Mouse (Mus musculus): Measurements from ENCODE around the gene Lgals2. TPM values are rescaled to one million over a fixed set of nuclear protein-coding genes. Genes with fewer than 3 reads are reported as not detected.

The Lgals2 gene
- polyA plus RNA-seq, 1 experiment, result 4.8 TPM

GRCm38 (mm10) chr15:78809739-78810138 lies 45.6 kb downstream of the Lgals2 start:
- Histone ChIP-seq H3K4me3 (ENCODE audit: control insufficient read depth, insufficient read depth, low read length) (no peak overlapping the region), H3K27me3 (ENCODE audit: control insufficient read depth, insufficient read depth, low read length) (no peaks in the 10 kb centered on the region), H3K27ac (ENCODE audit: control insufficient read depth, insufficient read depth, low read length) (no peak overlapping the region), H3K4me1 (replicated peaks; ENCODE audit: control insufficient read depth, insufficient read depth, low read length) (peaks cover 21% of the 10 kb centered on the region), H3K36me3 (ENCODE audit: control insufficient read depth, insufficient read depth, low read length) (no peaks in the 10 kb centered on the region)
- no peak for DNase-seq
- WGBS, result 25% methylated on average over 9 of the region's 9 CpGs
- no peak for TF ChIP-seq POLR2A (IDR thresholded peaks at IDR 0.05; ENCODE audit: control insufficient read depth, extremely low read depth, insufficient read depth, low read length, poor library complexity)
- TF ChIP-seq CTCF (IDR thresholded peaks at IDR 0.05; ENCODE audit: borderline replicate concordance, control insufficient read depth, extremely low read depth, insufficient read depth, low read length, poor library complexity), result no peak

DNA sequence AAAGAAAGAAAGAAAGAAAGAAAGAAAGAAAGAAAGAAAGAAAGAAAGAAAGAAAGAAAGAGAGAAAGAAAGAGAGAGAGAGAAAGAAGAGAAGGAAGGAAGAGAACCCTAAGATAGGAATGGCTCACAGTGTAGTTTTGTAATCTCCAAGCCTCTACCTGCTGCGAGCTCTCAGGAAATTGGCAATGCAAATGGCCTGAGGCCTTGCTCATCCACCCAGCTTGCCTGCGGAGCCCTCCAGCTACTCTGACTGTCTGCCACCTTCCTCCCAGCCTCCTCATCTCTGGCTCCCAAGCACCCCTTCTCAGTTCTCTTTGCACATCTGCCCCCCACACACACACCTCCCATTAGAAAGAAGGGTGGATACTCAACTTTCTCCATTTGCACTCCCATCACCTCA lies 46.3 kb downstream of the Lgals2 start:
- no peak for DNase-seq
- Histone ChIP-seq H3K36me3 (ENCODE audit: control insufficient read depth, insufficient read depth, low read length) (no peaks in the 10 kb centered on the region), H3K27ac (ENCODE audit: control insufficient read depth, insufficient read depth, low read length) (no peak overlapping the region), H3K4me1 (replicated peaks; ENCODE audit: control insufficient read depth, insufficient read depth, low read length) (peaks cover 21% of the 10 kb centered on the region), H3K27me3 (ENCODE audit: control insufficient read depth, insufficient read depth, low read length) (no peaks in the 10 kb centered on the region), H3K4me3 (ENCODE audit: control insufficient read depth, insufficient read depth, low read length) (no peak overlapping the region)
- WGBS, result 95% methylated on average over 2 of the region's 2 CpGs
- no peak for TF ChIP-seq POLR2A (IDR thresholded peaks at IDR 0.05; ENCODE audit: control insufficient read depth, extremely low read depth, insufficient read depth, low read length, poor library complexity)
- no peak for TF ChIP-seq CTCF (IDR thresholded peaks at IDR 0.05; ENCODE audit: borderline replicate concordance, control insufficient read depth, extremely low read depth, insufficient read depth, low read length, poor library complexity)

DNA sequence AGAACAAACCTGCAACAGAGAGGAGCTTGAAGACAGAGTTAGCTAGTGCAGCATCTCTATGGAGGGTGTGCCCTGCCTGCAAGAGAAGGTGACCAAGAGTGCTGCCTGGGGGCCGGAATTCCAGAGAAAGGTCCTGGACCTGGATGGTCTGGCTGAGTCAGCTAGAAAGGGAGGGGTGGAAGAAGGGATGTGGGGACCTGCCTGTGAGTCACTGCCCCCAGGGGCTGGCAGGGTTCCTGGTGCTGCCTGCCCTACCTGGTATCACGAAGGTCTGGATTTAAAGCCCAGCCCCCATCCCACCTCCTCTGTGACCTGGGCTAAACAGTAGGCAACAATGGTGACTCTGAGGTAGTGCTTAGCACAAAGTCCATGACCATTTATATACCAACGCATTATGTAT lies 48.2 kb downstream of the Lgals2 start:
- 95% methylated on average over 3 of the region's 3 CpGs for WGBS
- no peak for TF ChIP-seq CTCF (IDR thresholded peaks at IDR 0.05; ENCODE audit: borderline replicate concordance, control insufficient read depth, extremely low read depth, insufficient read depth, low read length, poor library complexity)
- TF ChIP-seq POLR2A (IDR thresholded peaks at IDR 0.05; ENCODE audit: control insufficient read depth, extremely low read depth, insufficient read depth, low read length, poor library complexity), result no peak
- Histone ChIP-seq H3K27ac (ENCODE audit: control insufficient read depth, insufficient read depth, low read length) (no peak overlapping the region), H3K4me3 (ENCODE audit: control insufficient read depth, insufficient read depth, low read length) (no peak overlapping the region), H3K36me3 (ENCODE audit: control insufficient read depth, insufficient read depth, low read length) (no peaks in the 10 kb centered on the region), H3K4me1 (replicated peaks; ENCODE audit: control insufficient read depth, insufficient read depth, low read length) (peaks cover 30% of the 10 kb centered on the region), H3K27me3 (ENCODE audit: control insufficient read depth, insufficient read depth, low read length) (peaks cover 2% of the 10 kb centered on the region; the same call in 1 of the 2 replicates)
- no peak for DNase-seq

GRCm38 (mm10) chr15:78806614-78807013 lies 48.7 kb downstream of the Lgals2 start:
- no peak overlapping the region for H3K27ac ChIP-seq (ENCODE audit: control insufficient read depth, insufficient read depth, low read length)
- 53% methylated on average over 2 of the region's 2 CpGs for WGBS
- no peak for DNase-seq
- H3K4me1 ChIP-seq (replicated peaks; ENCODE audit: control insufficient read depth, insufficient read depth, low read length), result peaks cover 35% of the 10 kb centered on the region
- H3K36me3 ChIP-seq (ENCODE audit: control insufficient read depth, insufficient read depth, low read length), result no peaks in the 10 kb centered on the region
- H3K27me3 ChIP-seq (ENCODE audit: control insufficient read depth, insufficient read depth, low read length), result peaks cover 2% of the 10 kb centered on the region; the same call in 1 of the 2 replicates
- no peak for TF ChIP-seq POLR2A (IDR thresholded peaks at IDR 0.05; ENCODE audit: control insufficient read depth, extremely low read depth, insufficient read depth, low read length, poor library complexity)
- no peak for TF ChIP-seq CTCF (IDR thresholded peaks at IDR 0.05; ENCODE audit: borderline replicate concordance, control insufficient read depth, extremely low read depth, insufficient read depth, low read length, poor library complexity)
- no peak overlapping the region for H3K4me3 ChIP-seq (ENCODE audit: control insufficient read depth, insufficient read depth, low read length)

DNA sequence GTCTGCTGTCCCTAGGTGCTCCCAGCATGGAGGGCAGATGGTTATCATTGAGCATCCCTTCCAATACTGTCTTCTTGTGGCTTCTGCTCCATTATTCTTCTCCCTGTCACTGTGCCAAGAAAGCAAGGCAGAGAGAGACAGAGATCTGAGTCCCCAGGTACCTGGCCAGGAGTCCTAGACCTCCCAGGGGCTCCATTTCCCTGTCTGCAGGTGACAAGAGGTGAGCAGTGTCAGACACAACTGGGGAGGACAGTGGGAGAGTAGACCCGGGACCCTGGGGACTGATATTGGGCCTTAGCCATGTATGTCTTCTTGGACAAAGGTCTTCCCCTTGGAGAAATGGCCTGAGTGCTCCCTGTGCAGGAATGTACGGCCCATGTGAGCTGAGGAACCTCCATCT lies 50.0 kb downstream of the Lgals2 start:
- 87% methylated on average over 2 of the region's 2 CpGs for WGBS
- TF ChIP-seq CTCF (IDR thresholded peaks at IDR 0.05; ENCODE audit: borderline replicate concordance, control insufficient read depth, extremely low read depth, insufficient read depth, low read length, poor library complexity) (no peak), POLR2A (IDR thresholded peaks at IDR 0.05; ENCODE audit: control insufficient read depth, extremely low read depth, insufficient read depth, low read length, poor library complexity) (no peak)
- no peak overlapping the region for H3K4me3 ChIP-seq (ENCODE audit: control insufficient read depth, insufficient read depth, low read length)
- no peak overlapping the region for H3K27ac ChIP-seq (ENCODE audit: control insufficient read depth, insufficient read depth, low read length)
- H3K36me3 ChIP-seq (ENCODE audit: control insufficient read depth, insufficient read depth, low read length), result no peaks in the 10 kb centered on the region
- no peak for DNase-seq
- H3K4me1 ChIP-seq (replicated peaks; ENCODE audit: control insufficient read depth, insufficient read depth, low read length), result peaks cover 33% of the 10 kb centered on the region
- H3K27me3 ChIP-seq (ENCODE audit: control insufficient read depth, insufficient read depth, low read length), result peaks cover 2% of the 10 kb centered on the region; the same call in 1 of the 2 replicates

DNA sequence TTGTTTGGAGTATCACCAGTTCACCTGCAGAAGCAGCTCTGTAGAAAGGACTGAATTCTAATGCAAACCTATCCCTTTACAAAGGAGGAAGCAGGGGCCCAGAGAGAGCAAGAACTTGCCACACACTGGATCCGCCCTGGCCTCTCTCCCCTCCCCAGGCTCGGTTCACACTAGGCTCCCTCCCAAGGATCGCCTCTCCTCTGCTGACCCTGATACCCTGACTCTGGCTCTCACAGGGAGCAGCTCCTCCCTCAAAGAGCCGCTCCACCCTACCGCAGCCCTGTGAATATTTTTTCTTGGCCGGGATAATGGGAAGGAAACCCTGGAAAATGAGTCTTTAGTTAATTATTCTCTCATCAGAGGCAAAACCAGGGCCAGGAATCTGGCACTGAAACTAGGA lies 51.0 kb downstream of the Lgals2 start:
- TF ChIP-seq POLR2A (IDR thresholded peaks at IDR 0.05; ENCODE audit: control insufficient read depth, extremely low read depth, insufficient read depth, low read length, poor library complexity), result no peak
- no peak for TF ChIP-seq CTCF (IDR thresholded peaks at IDR 0.05; ENCODE audit: borderline replicate concordance, control insufficient read depth, extremely low read depth, insufficient read depth, low read length, poor library complexity)
- Histone ChIP-seq H3K4me3 (ENCODE audit: control insufficient read depth, insufficient read depth, low read length) (no peak overlapping the region), H3K27ac (ENCODE audit: control insufficient read depth, insufficient read depth, low read length) (no peak overlapping the region), H3K36me3 (ENCODE audit: control insufficient read depth, insufficient read depth, low read length) (no peaks in the 10 kb centered on the region), H3K27me3 (ENCODE audit: control insufficient read depth, insufficient read depth, low read length) (peaks cover 2% of the 10 kb centered on the region; the same call in 1 of the 2 replicates), H3K4me1 (replicated peaks; ENCODE audit: control insufficient read depth, insufficient read depth, low read length) (peaks cover 23% of the 10 kb centered on the region)
- no peak for DNase-seq
- WGBS, result 57% methylated on average over 6 of the region's 6 CpGs

DNA sequence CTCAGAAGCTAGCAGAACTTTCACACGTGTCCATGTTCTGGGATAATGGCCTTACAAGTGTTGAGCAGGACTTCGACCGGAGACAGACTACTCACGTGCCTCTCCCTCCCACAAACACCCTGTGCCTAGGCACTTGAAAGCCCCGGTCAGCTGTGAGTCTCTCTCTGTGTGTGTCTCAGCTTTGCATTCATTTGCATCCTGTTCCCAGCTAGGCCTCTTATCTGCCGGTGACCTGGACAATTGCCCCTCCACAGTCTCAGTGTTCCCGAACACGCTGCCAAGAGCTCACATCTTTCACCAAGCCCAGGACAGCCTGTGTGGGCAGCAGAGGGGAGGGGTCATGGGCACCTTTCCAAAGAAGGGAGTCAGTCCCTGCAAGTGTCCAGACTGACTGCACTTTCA lies 51.8 kb downstream of the Lgals2 start:
- Histone ChIP-seq H3K27me3 (ENCODE audit: control insufficient read depth, insufficient read depth, low read length) (peaks cover 2% of the 10 kb centered on the region; the same call in 1 of the 2 replicates), H3K27ac (ENCODE audit: control insufficient read depth, insufficient read depth, low read length) (no peak overlapping the region), H3K4me3 (ENCODE audit: control insufficient read depth, insufficient read depth, low read length) (no peak overlapping the region), H3K4me1 (replicated peaks; ENCODE audit: control insufficient read depth, insufficient read depth, low read length) (peaks cover 21% of the 10 kb centered on the region), H3K36me3 (ENCODE audit: control insufficient read depth, insufficient read depth, low read length) (no peaks in the 10 kb centered on the region)
- whole genome bisulfite sequencing, result 60% methylated on average over 8 of the region's 8 CpGs
- TF ChIP-seq POLR2A (IDR thresholded peaks at IDR 0.05; ENCODE audit: control insufficient read depth, extremely low read depth, insufficient read depth, low read length, poor library complexity) (no peak), CTCF (IDR thresholded peaks at IDR 0.05; ENCODE audit: borderline replicate concordance, control insufficient read depth, extremely low read depth, insufficient read depth, low read length, poor library complexity) (no peak)
- DNase-seq, result no peak

Measured in thymus, adult 2 months (tissue).